Mouse (Mus musculus) kidney, postnatal 0 days (tissue): Measurements from ENCODE around the gene Cwh43. TPM values are rescaled to one million over a fixed set of nuclear protein-coding genes. Genes with fewer than 3 reads are reported as not detected.

Experiments
- ATAC-seq: fragments of 200-750 bp; cut with Nextera tagmentation; replicated peaks from 2 replicates; pipeline ENCODE4 v1.8.0; 2017; ENCODE audit warnings: low read depth, moderate number of reproducible peaks, moderate TSS enrichment, moderate library complexity; ENCODE audit not compliant: low FRiP score
- DNase-seq: peaks from one replicate; pipeline ENCODE4 v3.0.0-alpha.2; 2016; ENCODE audit warnings: low spot score
- H3K27ac ChIP-seq: fragments of 300-500 bp; sonication (generic); 2 replicates; pipeline ENCODE4 v1.5.1; 2014; ENCODE audit warnings: mild to moderate bottlenecking
- H3K27me3 ChIP-seq: fragments of 300-500 bp; sonication (generic); 2 replicates; pipeline ENCODE4 v1.6.1; 2014; ENCODE audit warnings: low read length, mixed read lengths; ENCODE audit not compliant: insufficient read depth
- H3K36me3 ChIP-seq: fragments of 300-500 bp; sonication (generic); 2 replicates; pipeline ENCODE4 v1.6.1; 2014; ENCODE audit warnings: low read length, mixed read lengths; ENCODE audit not compliant: insufficient read depth
- H3K4me1 ChIP-seq: fragments of 300-500 bp; sonication (generic); replicated peaks from 2 replicates; pipeline ENCODE4 v1.6.1; 2014; ENCODE audit warnings: antibody characterized with exemption, low read length, mixed read lengths; ENCODE audit not compliant: insufficient read depth
- H3K4me2 ChIP-seq: fragments of 300-500 bp; sonication (generic); 2 replicates; pipeline ENCODE4 v1.6.1; 2014; ENCODE audit warnings: mild to moderate bottlenecking, low read length, moderate library complexity, mixed read lengths
- H3K4me3 ChIP-seq: fragments of 300-500 bp; sonication (generic); replicated peaks from 2 replicates; pipeline ENCODE4 v1.5.1; 2014; ENCODE audit warnings: low read depth, low read length
- H3K9ac ChIP-seq: fragments of 300-500 bp; sonication (generic); 2 replicates; pipeline ENCODE4 v1.6.1; 2014; ENCODE audit warnings: low read depth, low read length
- H3K9me3 ChIP-seq: fragments of 300-500 bp; sonication (generic); replicated peaks from 2 replicates; pipeline ENCODE4 v1.6.1; 2016; ENCODE audit warnings: low read length, inconsistent platforms, mixed read lengths
- CTCF ChIP-seq: IDR thresholded peaks from 2 replicates; pipeline ENCODE4 v1.5.1; 2016; ENCODE audit warnings: antibody characterized with exemption, low read depth, mild to moderate bottlenecking, moderate library complexity
- WGBS: fragments of 180-500 bp; shearing (Covaris S2); extraction: QIAGEN DNeasy Blood & Tissue Kit; methylation state at CpG from one replicate; pipeline ENCODE4 v1.1.7; 2014; 5-methylcytosine and 5-hydroxymethylcytosine counted together
- polyA plus RNA-seq: library from polyadenylated mRNA; unstranded; fragments of >200 nt; fragmentation: Nextera tagmentation; extraction: Ambion mirVana; gene quantifications from 2 replicates; pipeline ENCODE4 v1.2.1, GENCODE M21; 2015

The Cwh43 gene
- polyA plus RNA-seq, 1 experiment from 2014 or later, result 5.9 TPM

- Histone ChIP-seq H3K9me3 (no peaks in the 10 kb centered on the region), H3K4me1 (no peaks in the 10 kb centered on the region), H3K27me3 (no peaks in the 10 kb centered on the region), H3K4me2 (no peak overlapping the region), H3K9ac (no peak overlapping the region), H3K36me3 (no peaks in the 10 kb centered on the region), H3K27ac (no peak overlapping the region), H3K4me3 (no peak overlapping the region)
- no peak for TF ChIP-seq CTCF
- 39% methylated on average over 9 of the region's 9 CpGs for WGBS
- ATAC-seq (no peak), DNase-seq (no peak)
These were observed 29.8 kb upstream of the Cwh43 start for GRCm38 (mm10) chr5:73376041-73376440.

- Histone ChIP-seq H3K27ac (no peak overlapping the region), H3K36me3 (no peaks in the 10 kb centered on the region), H3K4me1 (no peaks in the 10 kb centered on the region), H3K9ac (no peak overlapping the region), H3K27me3 (no peaks in the 10 kb centered on the region), H3K9me3 (no peaks in the 10 kb centered on the region), H3K4me2 (no peak overlapping the region), H3K4me3 (no peak overlapping the region)
- WGBS, result 83% methylated on average over 7 of the region's 7 CpGs
- DNase-seq (no peak), ATAC-seq (no peak)
- TF ChIP-seq CTCF, result no peak
These were observed 29.4 kb upstream of the Cwh43 start for GRCm38 (mm10) chr5:73376491-73376890.

- Histone ChIP-seq H3K27ac (no peak overlapping the region), H3K4me2 (no peak overlapping the region), H3K4me1 (no peaks in the 10 kb centered on the region), H3K9ac (no peak overlapping the region), H3K27me3 (no peaks in the 10 kb centered on the region), H3K9me3 (no peaks in the 10 kb centered on the region), H3K36me3 (no peaks in the 10 kb centered on the region), H3K4me3 (no peak overlapping the region)
- DNase-seq, result peak; percentile 91
- WGBS, result 20% methylated on average over 3 of the region's 3 CpGs
- peak; percentile 92 for TF ChIP-seq CTCF
- ATAC-seq, result 0 out of 2 replicates have a peak, but pooled peaks have one; percentile 66
These were observed 26.0 kb upstream of the Cwh43 start for GRCm38 (mm10) chr5:73379908-73380307.

- no peak overlapping the region for H3K4me3 ChIP-seq
- no peak for TF ChIP-seq CTCF
- ATAC-seq, result no peak
- H3K9ac ChIP-seq, result no peak overlapping the region
- no peak overlapping the region for H3K27ac ChIP-seq
- H3K4me1 ChIP-seq, result no peaks in the 10 kb centered on the region
- DNase-seq, result no peak
- no peaks in the 10 kb centered on the region for H3K36me3 ChIP-seq
- WGBS, result 44% methylated on average over 8 of the region's 8 CpGs
- no peaks in the 10 kb centered on the region for H3K9me3 ChIP-seq
- no peaks in the 10 kb centered on the region for H3K27me3 ChIP-seq
- no peak overlapping the region for H3K4me2 ChIP-seq
These were observed 25.0 kb upstream of the Cwh43 start for GRCm38 (mm10) chr5:73380829-73381228.

- 81% methylated on average over 7 of the region's 7 CpGs for WGBS
- H3K27me3 ChIP-seq, result no peaks in the 10 kb centered on the region
These were observed 24.4 kb upstream of the Cwh43 start for GRCm38 (mm10) chr5:73381510-73381909.

GRCm38 (mm10) chr5:73381976-73382540 lies 23.8 kb upstream of the Cwh43 start:
- Histone ChIP-seq H3K27me3 (no peaks in the 10 kb centered on the region), H3K4me3 (no peak overlapping the region), H3K36me3 (no peaks in the 10 kb centered on the region), H3K9me3 (no peaks in the 10 kb centered on the region), H3K9ac (no peak overlapping the region), H3K27ac (no peak overlapping the region), H3K4me1 (no peaks in the 10 kb centered on the region), H3K4me2 (no peak overlapping the region)
- TF ChIP-seq CTCF, result no peak
- 85% methylated on average over 9 of the region's 9 CpGs for WGBS
- ATAC-seq, result no peak
- no peak for DNase-seq

More at GRCm38 (mm10) chr5:73381510-73381909, 24.4 kb upstream of the Cwh43 start:
- Histone ChIP-seq H3K36me3 (no peaks in the 10 kb centered on the region), H3K4me1 (no peaks in the 10 kb centered on the region), H3K9ac (no peak overlapping the region), H3K4me3 (no peak overlapping the region), H3K4me2 (no peak overlapping the region), H3K9me3 (no peaks in the 10 kb centered on the region), H3K27ac (no peak overlapping the region)
- ATAC-seq (no peak), DNase-seq (no peak)
- no peak for TF ChIP-seq CTCF
